Mouse (Mus musculus): ENCODE measurements around the gene Larp6. TPM values are rescaled to one million over a fixed set of nuclear protein-coding genes. Genes with fewer than 3 reads are reported as not detected.

Larp6 gene
- 0.61 and 0.68 TPM in 2 replicates for polyA plus RNA-seq (2014; fragmentation: Nextera tagmentation; extraction: Ambion mirVana)

DNA sequence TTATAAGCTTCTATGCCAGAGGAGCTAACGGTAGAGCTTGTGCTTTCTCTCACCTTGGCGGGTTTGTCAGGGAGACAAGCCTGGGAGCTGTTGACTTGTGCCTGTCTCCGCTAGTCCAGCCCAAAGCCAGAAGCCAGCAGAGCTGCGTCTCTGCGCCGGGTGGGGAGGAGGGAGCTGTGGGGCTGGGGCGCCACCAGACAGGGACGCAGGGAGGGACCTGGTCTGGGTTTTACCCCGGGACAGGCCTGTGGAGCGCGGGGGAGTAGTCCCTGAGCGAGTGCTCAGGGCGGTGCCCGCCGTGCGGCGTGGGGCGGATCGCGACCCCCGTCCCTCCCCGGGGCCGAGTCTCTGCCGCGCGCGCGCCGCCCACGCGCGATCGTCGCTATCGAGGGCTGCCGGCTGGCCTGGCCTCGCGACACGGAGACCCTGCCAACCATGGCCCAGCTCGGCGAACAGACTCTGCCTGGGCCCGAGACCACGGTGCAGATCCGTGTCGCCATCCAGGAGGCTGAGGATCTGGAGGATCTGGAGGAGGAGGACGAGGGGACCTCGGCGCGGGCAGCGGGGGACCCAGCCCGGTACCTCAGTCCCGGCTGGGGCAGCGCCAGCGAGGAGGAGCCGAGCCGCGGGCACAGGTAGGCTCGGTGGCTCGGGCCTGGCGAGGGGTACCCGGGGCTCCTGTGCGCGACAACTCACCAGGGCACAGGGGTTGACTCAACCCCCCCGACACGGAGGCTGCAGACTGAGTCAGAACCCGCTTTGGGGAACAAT is at the start of gene Larp6:
Larp6 (plus strand) TSS at position 219 of the 771 bp plus-strand sequence.
- under 1% methylated on average over 65 of the region's 66 CpGs for WGBS
- peaks cover 0 to 3% of the 10 kb centered on the region in 2 experiments; a peak in 1 of 4 replicates for H3K4me1 ChIP-seq (ENCODE audit: control insufficient read depth in 2 of 2, insufficient read depth in 2 of 2, low read length in 2 of 2)
- H3K9ac ChIP-seq (ENCODE audit: low read length): peak within 1 kb of the TSS; percentile 76
- H3K9me3 ChIP-seq (ENCODE audit: control insufficient read depth, low read length): no peaks in the 10 kb centered on the region
- peak within 1 kb of the TSS; percentile 43 to 59 for H3K4me3 ChIP-seq (ENCODE audit: control insufficient read depth in 1 of 2, insufficient read depth in 1 of 2, low read depth in 1 of 2, low read length in 2 of 2)
- H3K27me3 ChIP-seq (ENCODE audit: control insufficient read depth, insufficient read depth, low read length): peaks cover 8% of the 10 kb centered on the region
- no peak within 1 kb of the TSS for H3K27ac ChIP-seq (replicated peaks in 1 of 2; ENCODE audit: control insufficient read depth in 1 of 2, insufficient read depth in 1 of 2, low read depth in 2 of 2, low read length in 2 of 2)
- H3K36me3 ChIP-seq (ENCODE audit: control insufficient read depth, insufficient read depth, low read length): no peaks in the 10 kb centered on the region
- peak within 1 kb of the TSS; percentile 97 for H3K4me2 ChIP-seq (ENCODE audit: low read length)
- ATAC-seq (ENCODE audit: insufficient number of reproducible peaks, insufficient read depth, low FRiP score, low read depth): peak; percentile 50

DNA sequence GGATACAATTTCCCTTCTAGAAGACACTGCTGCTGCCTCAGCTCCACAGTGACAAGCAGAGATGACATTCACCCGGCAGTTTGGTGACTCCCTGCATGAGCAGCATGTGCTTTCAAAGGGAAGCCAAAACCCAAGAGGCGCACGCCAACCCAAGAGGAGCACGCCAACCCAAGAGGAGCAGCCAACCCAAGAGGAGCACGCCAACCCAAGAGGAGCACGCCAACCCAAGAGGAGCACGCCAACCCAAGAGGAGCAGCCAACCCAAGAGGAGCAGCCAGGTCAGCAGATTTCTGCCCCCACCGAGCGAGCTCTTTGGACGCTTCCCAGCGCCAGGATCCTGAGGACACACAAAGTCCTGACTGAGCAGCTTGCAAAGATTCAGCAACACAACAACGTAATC is 48.4 kb upstream of the Larp6 start:
- no peak overlapping the region for H3K27ac ChIP-seq (replicated peaks in 1 of 2; ENCODE audit: control insufficient read depth in 1 of 2, insufficient read depth in 1 of 2, low read depth in 2 of 2, low read length in 2 of 2)
- no peaks in the 10 kb centered on the region for H3K9me3 ChIP-seq (ENCODE audit: control insufficient read depth, low read length)
- H3K4me1 ChIP-seq (ENCODE audit: control insufficient read depth in 2 of 2, insufficient read depth in 2 of 2, low read length in 2 of 2): no peaks in the 10 kb centered on the region
- no peak overlapping the region for H3K4me2 ChIP-seq (ENCODE audit: low read length)
- peaks cover 12% of the 10 kb centered on the region for H3K36me3 ChIP-seq (ENCODE audit: control insufficient read depth, insufficient read depth, low read length)
- no peaks in the 10 kb centered on the region for H3K27me3 ChIP-seq (ENCODE audit: control insufficient read depth, insufficient read depth, low read length)
- H3K9ac ChIP-seq (ENCODE audit: low read length): no peak overlapping the region
- 91% methylated on average over 12 of the region's 12 CpGs for WGBS
- no peak overlapping the region for H3K4me3 ChIP-seq (ENCODE audit: control insufficient read depth in 1 of 2, insufficient read depth in 1 of 2, low read depth in 1 of 2, low read length in 2 of 2)
- no peak for ATAC-seq (ENCODE audit: insufficient number of reproducible peaks, insufficient read depth, low FRiP score, low read depth)

DNA sequence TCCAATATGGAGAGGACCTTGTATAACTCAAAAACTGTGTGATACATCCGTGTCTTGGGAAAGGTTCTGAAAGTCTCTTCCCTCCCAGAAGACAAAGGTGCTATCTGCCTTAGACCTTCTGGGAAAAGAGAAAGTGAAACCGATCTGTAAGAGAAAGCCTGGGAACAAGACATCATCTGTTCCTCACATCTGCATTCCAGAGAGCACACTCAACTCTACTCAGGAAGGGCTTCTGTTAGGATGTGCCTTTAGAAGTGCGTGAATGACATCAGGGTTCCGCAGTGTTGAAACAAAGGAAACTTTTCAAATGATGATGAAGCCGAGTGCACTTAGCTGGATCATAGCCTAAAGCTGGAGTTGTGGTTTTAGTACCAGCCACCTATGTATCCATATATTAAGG is 47.9 kb upstream of the Larp6 start:
- Histone ChIP-seq H3K4me3 (ENCODE audit: control insufficient read depth in 1 of 2, insufficient read depth in 1 of 2, low read depth in 1 of 2, low read length in 2 of 2) (no peak overlapping the region), H3K9me3 (ENCODE audit: control insufficient read depth, low read length) (no peaks in the 10 kb centered on the region), H3K9ac (ENCODE audit: low read length) (no peak overlapping the region), H3K27me3 (ENCODE audit: control insufficient read depth, insufficient read depth, low read length) (no peaks in the 10 kb centered on the region), H3K27ac (replicated peaks in 1 of 2; ENCODE audit: control insufficient read depth in 1 of 2, insufficient read depth in 1 of 2, low read depth in 2 of 2, low read length in 2 of 2) (no peak overlapping the region), H3K36me3 (ENCODE audit: control insufficient read depth, insufficient read depth, low read length) (peaks cover 14% of the 10 kb centered on the region), H3K4me2 (ENCODE audit: low read length) (no peak overlapping the region), H3K4me1 (ENCODE audit: control insufficient read depth in 2 of 2, insufficient read depth in 2 of 2, low read length in 2 of 2) (no peaks in the 10 kb centered on the region)
- ATAC-seq (ENCODE audit: insufficient number of reproducible peaks, insufficient read depth, low FRiP score, low read depth): no peak
- 78% methylated on average over 5 of the region's 5 CpGs for WGBS

DNA sequence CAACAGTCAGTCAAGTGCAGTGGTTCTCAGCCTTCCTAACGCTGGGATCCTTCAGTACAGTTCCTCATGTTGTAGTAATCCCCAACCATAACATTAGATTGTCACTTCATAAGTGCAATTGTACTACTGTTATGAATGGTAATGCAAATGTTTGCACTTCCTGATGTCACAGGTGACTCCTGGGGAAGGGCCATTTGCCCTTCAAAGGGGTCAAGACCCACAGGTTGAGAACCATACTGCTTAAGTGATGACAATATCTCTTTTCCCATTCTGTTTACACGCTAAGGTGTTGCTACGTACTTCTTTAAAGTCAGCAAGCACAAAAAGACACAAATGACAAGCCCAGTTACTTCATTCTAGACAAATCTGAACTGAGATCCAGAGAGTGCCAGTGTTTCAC is 47.3 kb upstream of the Larp6 start:
- Histone ChIP-seq H3K4me1 (ENCODE audit: control insufficient read depth in 2 of 2, insufficient read depth in 2 of 2, low read length in 2 of 2) (no peaks in the 10 kb centered on the region), H3K27ac (replicated peaks in 1 of 2; ENCODE audit: control insufficient read depth in 1 of 2, insufficient read depth in 1 of 2, low read depth in 2 of 2, low read length in 2 of 2) (no peak overlapping the region), H3K36me3 (ENCODE audit: control insufficient read depth, insufficient read depth, low read length) (peaks cover 14% of the 10 kb centered on the region), H3K4me3 (ENCODE audit: control insufficient read depth in 1 of 2, insufficient read depth in 1 of 2, low read depth in 1 of 2, low read length in 2 of 2) (no peak overlapping the region), H3K4me2 (ENCODE audit: low read length) (no peak overlapping the region), H3K9ac (ENCODE audit: low read length) (no peak overlapping the region), H3K27me3 (ENCODE audit: control insufficient read depth, insufficient read depth, low read length) (no peaks in the 10 kb centered on the region), H3K9me3 (ENCODE audit: control insufficient read depth, low read length) (no peaks in the 10 kb centered on the region)
- no peak for ATAC-seq (ENCODE audit: insufficient number of reproducible peaks, insufficient read depth, low FRiP score, low read depth)
- WGBS: 89% methylated on average over 3 of the region's 3 CpGs

DNA sequence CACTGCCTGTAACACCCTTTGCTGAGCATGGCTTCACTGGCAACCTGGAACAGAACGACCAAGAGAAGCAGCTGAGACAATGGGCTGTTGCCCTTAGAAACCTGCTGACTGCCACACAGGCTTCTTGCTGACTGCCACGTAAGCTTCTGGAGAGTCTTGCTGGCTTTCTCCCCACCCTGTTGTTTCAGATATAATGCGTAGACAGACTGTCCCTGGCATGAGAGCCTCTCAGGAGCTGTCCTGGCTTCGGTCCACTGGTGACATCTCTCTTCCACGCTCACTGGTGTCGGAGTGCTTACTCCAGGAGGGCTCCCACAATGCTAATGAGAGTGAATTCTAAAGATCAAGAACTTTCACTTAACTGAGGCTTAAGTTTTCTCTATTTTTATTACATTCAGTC is 43.9 kb upstream of the Larp6 start:
- Histone ChIP-seq H3K4me2 (ENCODE audit: low read length) (no peak overlapping the region), H3K4me3 (ENCODE audit: control insufficient read depth in 1 of 2, insufficient read depth in 1 of 2, low read depth in 1 of 2, low read length in 2 of 2) (no peak overlapping the region), H3K4me1 (ENCODE audit: control insufficient read depth in 2 of 2, insufficient read depth in 2 of 2, low read length in 2 of 2) (0 out of 4 replicates have a peak, but pooled peaks cover 0 to 2% of the 10 kb centered on the region in 2 experiments), H3K9me3 (ENCODE audit: control insufficient read depth, low read length) (no peaks in the 10 kb centered on the region), H3K27me3 (ENCODE audit: control insufficient read depth, insufficient read depth, low read length) (no peaks in the 10 kb centered on the region), H3K27ac (replicated peaks in 1 of 2; ENCODE audit: control insufficient read depth in 1 of 2, insufficient read depth in 1 of 2, low read depth in 2 of 2, low read length in 2 of 2) (no peak overlapping the region), H3K9ac (ENCODE audit: low read length) (no peak overlapping the region), H3K36me3 (ENCODE audit: control insufficient read depth, insufficient read depth, low read length) (peaks cover 14% of the 10 kb centered on the region)
- ATAC-seq (ENCODE audit: insufficient number of reproducible peaks, insufficient read depth, low FRiP score, low read depth): no peak
- 84% methylated on average over 6 of the region's 6 CpGs for WGBS

DNA sequence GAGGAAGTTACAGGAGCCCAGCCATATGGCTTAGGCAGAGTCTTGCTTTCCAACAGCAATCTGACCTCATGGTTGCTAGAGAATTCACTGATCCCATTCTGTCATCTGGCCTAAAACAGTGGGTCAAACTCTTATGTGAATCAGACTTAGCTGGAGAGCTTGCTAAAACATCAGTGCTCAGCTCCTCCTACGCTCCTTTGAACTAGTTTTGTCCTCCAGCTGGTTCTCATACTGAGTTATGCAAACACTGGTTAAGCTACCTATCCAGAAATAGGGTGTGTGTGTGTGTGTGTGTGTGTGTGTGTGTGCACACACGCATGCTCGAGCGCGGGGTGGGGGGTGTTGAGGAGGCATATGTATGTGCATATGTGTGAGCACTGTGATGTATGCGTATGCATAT is 40.2 kb upstream of the Larp6 start:
- no peak for ATAC-seq (ENCODE audit: insufficient number of reproducible peaks, insufficient read depth, low FRiP score, low read depth)
- H3K27ac ChIP-seq (replicated peaks in 1 of 2; ENCODE audit: control insufficient read depth in 1 of 2, insufficient read depth in 1 of 2, low read depth in 2 of 2, low read length in 2 of 2): no peak overlapping the region
- no peak overlapping the region for H3K9ac ChIP-seq (ENCODE audit: low read length)
- WGBS: 93% methylated on average over 6 of the region's 6 CpGs
- H3K4me3 ChIP-seq (ENCODE audit: control insufficient read depth in 1 of 2, insufficient read depth in 1 of 2, low read depth in 1 of 2, low read length in 2 of 2): no peak overlapping the region
- H3K9me3 ChIP-seq (ENCODE audit: control insufficient read depth, low read length): no peaks in the 10 kb centered on the region
- no peak overlapping the region for H3K4me2 ChIP-seq (ENCODE audit: low read length)
- H3K4me1 ChIP-seq (ENCODE audit: control insufficient read depth in 2 of 2, insufficient read depth in 2 of 2, low read length in 2 of 2): 0 out of 4 replicates have a peak, but pooled peaks cover 0 to 2% of the 10 kb centered on the region in 2 experiments
- H3K27me3 ChIP-seq (ENCODE audit: control insufficient read depth, insufficient read depth, low read length): no peaks in the 10 kb centered on the region
- peaks cover 21% of the 10 kb centered on the region for H3K36me3 ChIP-seq (ENCODE audit: control insufficient read depth, insufficient read depth, low read length)

DNA sequence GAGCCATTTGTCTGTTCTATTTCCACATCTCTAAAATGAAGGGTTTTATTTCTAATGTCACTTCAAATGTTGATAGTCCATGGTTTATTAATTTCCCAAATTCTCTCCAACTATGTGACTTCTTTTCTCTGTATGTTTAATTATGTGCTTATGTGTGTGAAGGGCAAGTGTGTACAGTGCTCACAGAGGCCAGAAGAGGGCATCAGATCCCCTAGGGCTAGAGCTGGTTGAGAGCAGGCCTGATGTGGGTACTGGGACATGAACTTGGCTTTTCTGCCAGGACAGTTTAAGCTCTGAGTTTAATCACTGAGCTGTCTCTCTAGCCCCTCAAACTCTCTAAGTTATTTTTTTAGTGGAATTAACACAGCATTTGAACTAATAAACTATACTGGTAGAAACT is 38.0 kb upstream of the Larp6 start:
- Histone ChIP-seq H3K4me3 (ENCODE audit: control insufficient read depth in 1 of 2, insufficient read depth in 1 of 2, low read depth in 1 of 2, low read length in 2 of 2) (no peak overlapping the region), H3K4me1 (ENCODE audit: control insufficient read depth in 2 of 2, insufficient read depth in 2 of 2, low read length in 2 of 2) (0 out of 4 replicates have a peak, but pooled peaks cover 0 to 2% of the 10 kb centered on the region in 2 experiments), H3K36me3 (ENCODE audit: control insufficient read depth, insufficient read depth, low read length) (peaks cover 24% of the 10 kb centered on the region), H3K9me3 (ENCODE audit: control insufficient read depth, low read length) (no peaks in the 10 kb centered on the region), H3K27me3 (ENCODE audit: control insufficient read depth, insufficient read depth, low read length) (no peaks in the 10 kb centered on the region), H3K9ac (ENCODE audit: low read length) (no peak overlapping the region), H3K4me2 (ENCODE audit: low read length) (no peak overlapping the region), H3K27ac (replicated peaks in 1 of 2; ENCODE audit: control insufficient read depth in 1 of 2, insufficient read depth in 1 of 2, low read depth in 2 of 2, low read length in 2 of 2) (no peak overlapping the region)
- ATAC-seq (ENCODE audit: insufficient number of reproducible peaks, insufficient read depth, low FRiP score, low read depth): no peak

DNA sequence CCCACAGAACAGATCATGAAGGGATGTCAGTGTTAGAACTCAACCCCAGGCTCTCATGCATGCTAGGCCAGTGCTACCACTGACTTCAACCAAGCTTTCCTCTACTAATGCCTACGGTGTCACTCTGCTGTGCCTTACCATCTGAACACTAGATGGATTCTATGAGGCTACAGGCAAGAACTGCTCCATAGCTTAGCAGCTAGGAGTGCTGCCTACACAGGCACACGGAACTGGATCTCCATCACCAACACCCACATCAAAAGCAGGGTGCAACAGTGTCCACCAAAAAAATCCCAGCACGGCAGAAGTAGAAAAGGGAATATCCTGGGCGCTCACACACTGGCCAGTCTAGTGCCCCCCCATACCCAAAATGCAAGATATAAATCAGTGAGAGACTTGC is 36.4 kb upstream of the Larp6 start:
- Histone ChIP-seq H3K9ac (ENCODE audit: low read length) (no peak overlapping the region), H3K4me1 (ENCODE audit: control insufficient read depth in 2 of 2, insufficient read depth in 2 of 2, low read length in 2 of 2) (0 out of 4 replicates have a peak, but pooled peaks cover 0 to 2% of the 10 kb centered on the region in 2 experiments), H3K27ac (replicated peaks in 1 of 2; ENCODE audit: control insufficient read depth in 1 of 2, insufficient read depth in 1 of 2, low read depth in 2 of 2, low read length in 2 of 2) (no peak overlapping the region), H3K4me2 (ENCODE audit: low read length) (no peak overlapping the region), H3K36me3 (ENCODE audit: control insufficient read depth, insufficient read depth, low read length) (peaks cover 37% of the 10 kb centered on the region), H3K4me3 (ENCODE audit: control insufficient read depth in 1 of 2, insufficient read depth in 1 of 2, low read depth in 1 of 2, low read length in 2 of 2) (no peak overlapping the region), H3K9me3 (ENCODE audit: control insufficient read depth, low read length) (no peaks in the 10 kb centered on the region), H3K27me3 (ENCODE audit: control insufficient read depth, insufficient read depth, low read length) (no peaks in the 10 kb centered on the region)
- 84% methylated on average over 4 of the region's 4 CpGs for WGBS
- ATAC-seq (ENCODE audit: insufficient number of reproducible peaks, insufficient read depth, low FRiP score, low read depth): no peak

All from heart, embryonic 14.5 days (tissue).